Mouse (Mus musculus) kidney, postnatal 14 days (tissue): ENCODE results near the gene Dusp7.

Experiments used
- DNase-seq: peaks from one replicate; pipeline ENCODE4 v3.0.0; 2022; ENCODE audit warnings: mixed read lengths

Gene Dusp7

GRCm38 (mm10) chr9:106355217-106355974, 13.0 kb upstream of the Dusp7 start:
- no peak for DNase-seq

GRCm38 (mm10) chr9:106355975-106356286, 12.5 kb upstream of the Dusp7 start:
- DNase-seq, result no peak

- DNase-seq, result peak; percentile 67
Measured at GRCm38 (mm10) chr9:106356323-106356844, 12.0 kb upstream of the Dusp7 start.

- no peak for DNase-seq
Measured at GRCm38 (mm10) chr9:106357167-106357566, 11.3 kb upstream of the Dusp7 start.

GRCm38 (mm10) chr9:106359297-106359696, 9.1 kb upstream of the Dusp7 start:
- DNase-seq, result no peak

- DNase-seq, result no peak
Measured at GRCm38 (mm10) chr9:106361140-106361539, 7.3 kb upstream of the Dusp7 start.

GRCm38 (mm10) chr9:106365333-106365732, 3.1 kb upstream of the Dusp7 start:
- no peak for DNase-seq

- no peak for DNase-seq
Measured at GRCm38 (mm10) chr9:106366188-106366587, 2.2 kb upstream of the Dusp7 start.

- DNase-seq, result no peak
Measured at GRCm38 (mm10) chr9:106367001-106367400, 1.4 kb upstream of the Dusp7 start.

GRCm38 (mm10) chr9:106367592-106368111, 780 bp upstream of the Dusp7 start:
- DNase-seq, result peak; percentile 99

- peak; percentile 62 for DNase-seq
Measured at GRCm38 (mm10) chr9:106368831-106369501, 534 bp downstream of the Dusp7 start.

- peak; percentile 55 for DNase-seq
Measured at GRCm38 (mm10) chr9:106369801-106370485, 1.5 kb downstream of the Dusp7 start.

- DNase-seq, result no peak
Measured at GRCm38 (mm10) chr9:106370620-106371383, 2.4 kb downstream of the Dusp7 start.

- DNase-seq, result no peak
Measured at GRCm38 (mm10) chr9:106371384-106371671, 2.9 kb downstream of the Dusp7 start.

GRCm38 (mm10) chr9:106371776-106372175, 3.3 kb downstream of the Dusp7 start:
- DNase-seq, result peak; percentile 93

GRCm38 (mm10) chr9:106372431-106373412, 4.3 kb downstream of the Dusp7 start:
- no peak for DNase-seq

- DNase-seq, result no peak
Measured at GRCm38 (mm10) chr9:106373973-106374372, 5.5 kb downstream of the Dusp7 start.

- DNase-seq, result no peak
Measured at GRCm38 (mm10) chr9:106377247-106377646, 8.8 kb downstream of the Dusp7 start.

GRCm38 (mm10) chr9:106378045-106378444, 9.6 kb downstream of the Dusp7 start:
- no peak for DNase-seq

- no peak for DNase-seq
Measured at GRCm38 (mm10) chr9:106378753-106379152, 10.3 kb downstream of the Dusp7 start.

- DNase-seq, result no peak
Measured at GRCm38 (mm10) chr9:106386181-106386864, 17.9 kb downstream of the Dusp7 start.
